ENCODE assay signal across 21 mouse cellular contexts in the genomic region with DNA sequence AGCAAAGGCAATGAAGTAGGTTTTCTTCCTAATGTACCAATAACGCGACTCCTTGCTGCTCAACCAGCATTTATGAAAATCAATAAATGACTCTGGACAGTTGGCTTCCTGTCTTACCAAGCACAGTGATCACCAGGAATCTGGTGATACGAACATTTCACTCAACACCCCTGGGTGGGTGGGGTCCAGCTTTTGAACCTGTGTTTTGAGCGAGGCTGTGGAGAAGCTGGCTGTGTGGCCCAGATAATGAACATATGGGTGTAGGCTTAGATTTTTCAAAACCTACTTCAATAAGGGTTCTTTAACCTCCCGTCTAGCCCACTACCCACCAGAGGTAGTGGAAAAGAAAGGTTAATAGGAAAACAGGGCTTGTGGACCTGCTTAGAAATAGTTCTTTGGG. TPM values are rescaled to one million over a fixed set of nuclear protein-coding genes. Genes with fewer than 3 reads are reported as not detected.
DNase-seq lines count a peak whose midpoint lies in the region; ATAC-seq and TF ChIP-seq lines count a peak whose summit lies in the region.
"Had no signal": no experiment of that assay in that cellular context is flagged by ENCODE, and none has a peak within 500 bp of the region (broad histone marks: within the 10 kb centered on the region; RNA-seq: fewer than 3 reads in every experiment).

No protein-coding gene starts in this region.

- H3K9ac ChIP-seq in MEL (ENCODE audit: control insufficient read depth, low read depth, low read length, poor library complexity, severe bottlenecking), result no peak overlapping the region
- H3K9ac ChIP-seq in liver, embryonic 11.5 days (ENCODE audit: low read depth, low read length), result no peak overlapping the region
- peak overlapping the region; percentile 25; the same call in 1 of the 2 replicates for H3K9ac ChIP-seq in liver, embryonic 15.5 days
- H3K9ac ChIP-seq: embryonic facial prominence, embryonic 12.5 days; heart, embryonic 13.5 days; hindbrain, embryonic 13.5 days had no signal

- no peak for TF ChIP-seq RAD21 in MEL (IDR thresholded peaks at IDR 0.05; ENCODE audit: low read depth, low read length)

- H3K36me3 ChIP-seq in MEL (ENCODE audit: control insufficient read depth in 1 of 2, insufficient read depth in 2 of 2, low read length in 2 of 2), result peaks cover 0 to 4% of the 10 kb centered on the region in 2 experiments; a peak in 1 of 4 replicates
- no peaks in the 10 kb centered on the region for H3K36me3 ChIP-seq in liver, embryonic 11.5 days (ENCODE audit: control insufficient read depth, insufficient read depth, low read length)
- H3K36me3 ChIP-seq in liver, embryonic 15.5 days (replicated peaks), result no peaks in the 10 kb centered on the region
- H3K36me3 ChIP-seq: embryonic facial prominence, embryonic 12.5 days; forebrain, embryonic 10.5 days; heart, embryonic 13.5 days; hindbrain, embryonic 13.5 days had no signal

- no peaks in the 10 kb centered on the region for H3K27me3 ChIP-seq in MEL (ENCODE audit: control insufficient read depth in 1 of 2, insufficient read depth in 2 of 2, low read length in 2 of 2)
- no peaks in the 10 kb centered on the region for H3K27me3 ChIP-seq in liver, embryonic 11.5 days (replicated peaks; ENCODE audit: control insufficient read depth, insufficient read depth, low read length)
- H3K27me3 ChIP-seq in liver, embryonic 15.5 days, result no peaks in the 10 kb centered on the region; the same call in 1 of the 2 replicates
- H3K27me3 ChIP-seq: embryonic facial prominence, embryonic 12.5 days; heart, embryonic 13.5 days had no signal

- peak; percentile 29 for DNase-seq in MEL (ENCODE audit: low read depth, low spot score)
- peak; percentile 63 for DNase-seq in c-Kit-negative CD71-positive TER-119-positive erythroid progenitor cells, embryonic 14.5 days (ENCODE audit: low read depth, low spot score)
- no peak for DNase-seq in liver, embryonic 11.5 days (ENCODE audit: low spot score)
- no peak for DNase-seq in cerebellum, postnatal 10 days
- DNase-seq in spleen, adult 18-20 months, result no peak
- no peak for DNase-seq in kidney, adult 9 months
- DNase-seq: adrenal gland, adult 8-10 months; adrenal gland, postnatal 36 days; cerebellum, adult 18-20 months; cerebellum, adult 9-11 months; gastrocnemius, postnatal 36 days; heart, adult 18-20 months; heart, postnatal 36 days; kidney, adult 11 months had no signal

- H3K4me3 ChIP-seq in MEL (ENCODE audit: control insufficient read depth in 1 of 2, insufficient read depth in 1 of 2, low read depth in 2 of 2, low read length in 2 of 2), result no peak overlapping the region
- H3K4me3 ChIP-seq in liver, embryonic 11.5 days (ENCODE audit: low read depth, low read length), result no peak overlapping the region
- no peak overlapping the region for H3K4me3 ChIP-seq in liver, embryonic 15.5 days (replicated peaks)
- H3K4me3 ChIP-seq: embryonic facial prominence, embryonic 12.5 days; forebrain, embryonic 10.5 days; heart, embryonic 13.5 days; hindbrain, embryonic 13.5 days had no signal

- no peak for TF ChIP-seq CTCF in MEL (IDR thresholded peaks at IDR 0.05 in 2 of 3, conservative IDR thresholded peaks at IDR 0.05 in 1 of 3; ENCODE audit: control insufficient read depth in 1 of 3, insufficient read depth in 1 of 3, low read depth in 2 of 3, low read length in 3 of 3, poor library complexity in 1 of 3, severe bottlenecking in 1 of 3)

- ATAC-seq in liver, embryonic 11.5 days (replicated peaks; ENCODE audit: low FRiP score), result peak; percentile 57
- peak; percentile 53 for ATAC-seq in liver, embryonic 15.5 days (ENCODE audit: insufficient read depth)
- ATAC-seq: forebrain, embryonic 14.5 days; hindbrain, postnatal 0 days had no signal

- no peaks in the 10 kb centered on the region for H3K4me1 ChIP-seq in MEL (ENCODE audit: control insufficient read depth in 1 of 2, insufficient read depth in 2 of 2, low read length in 2 of 2)
- peaks cover 19% of the 10 kb centered on the region for H3K4me1 ChIP-seq in liver, embryonic 11.5 days (replicated peaks; ENCODE audit: control insufficient read depth, insufficient read depth, low read length)
- H3K4me1 ChIP-seq in liver, embryonic 15.5 days (replicated peaks), result peaks cover 75% of the 10 kb centered on the region
- H3K4me1 ChIP-seq: embryonic facial prominence, embryonic 12.5 days had no signal

- TF ChIP-seq EP300 in MEL (IDR thresholded peaks at IDR 0.05; ENCODE audit: low read depth in 1 of 2, low read length in 2 of 2), result no peak

- H3K27ac ChIP-seq in MEL (ENCODE audit: control insufficient read depth, low read depth, low read length), result no peak overlapping the region
- H3K27ac ChIP-seq in liver, embryonic 11.5 days (ENCODE audit: low read depth, low read length), result peak overlapping the region; percentile 63
- peak overlapping the region; percentile 87 for H3K27ac ChIP-seq in liver, embryonic 15.5 days (replicated peaks)
- H3K27ac ChIP-seq: embryonic facial prominence, embryonic 12.5 days; forebrain, embryonic 10.5 days; heart, embryonic 13.5 days; hindbrain, embryonic 13.5 days; hindbrain, postnatal 0 days had no signal

- no peaks in the 10 kb centered on the region for H3K79me2 ChIP-seq in MEL (ENCODE audit: control insufficient read depth, insufficient read depth, low read length, poor library complexity)

- no peaks in the 10 kb centered on the region for H3K9me3 ChIP-seq in MEL (replicated peaks; ENCODE audit: insufficient read depth, low read length)
- no peaks in the 10 kb centered on the region for H3K9me3 ChIP-seq in liver, embryonic 11.5 days (ENCODE audit: control insufficient read depth, low read length)
- peaks cover 6% of the 10 kb centered on the region; the same call in 1 of the 2 replicates for H3K9me3 ChIP-seq in liver, embryonic 15.5 days (replicated peaks)
- H3K9me3 ChIP-seq: forebrain, embryonic 10.5 days; hindbrain, embryonic 13.5 days had no signal

- TF ChIP-seq POLR2A in MEL (IDR thresholded peaks at IDR 0.05; ENCODE audit: control insufficient read depth in 1 of 2, insufficient read depth in 1 of 2, low read depth in 1 of 2, low read length in 2 of 2, poor library complexity in 1 of 2), result no peak

- peak overlapping the region; percentile 33 for H3K4me2 ChIP-seq in liver, embryonic 11.5 days
- H3K4me2 ChIP-seq in liver, embryonic 15.5 days, result peak overlapping the region; percentile 53
- H3K4me2 ChIP-seq: embryonic facial prominence, embryonic 12.5 days; heart, embryonic 13.5 days; hindbrain, embryonic 13.5 days had no signal

- 60% methylated on average over 5 of the region's 5 CpGs for WGBS in liver, embryonic 11.5 days
- 39% methylated on average over 5 of the region's 5 CpGs for WGBS in liver, embryonic 15.5 days (ENCODE audit: insufficient replicate concordance)

TF ChIP-seq in MEL, 35 proteins besides CTCF, POLR2A, EP300 and RAD21:
- TF ChIP-seq ZKSCAN1 (IDR thresholded peaks at IDR 0.05; ENCODE audit: low read depth, low read length), result no peak
- TF ChIP-seq BHLHE40 (IDR thresholded peaks at IDR 0.05; ENCODE audit: borderline replicate concordance, low read depth, low read length), result no peak
- TF ChIP-seq MYB (IDR thresholded peaks at IDR 0.05; ENCODE audit: low read depth, low read length), result no peak
- TF ChIP-seq SMC3 (IDR thresholded peaks at IDR 0.05; ENCODE audit: low read depth, low read length), result no peak
- TF ChIP-seq CHD2 (IDR thresholded peaks at IDR 0.05; ENCODE audit: low read length), result no peak

RNA-seq across cellular contexts. Expression of a gene that starts 4.5 kb away (rescaled TPM):
- total RNA-seq in MEL (2012; rRNA removed), result 60.9 and 64.2 TPM in 2 replicates
- polyA plus RNA-seq in MEL (2012; ENCODE audit: insufficient read depth in 1 of 2, insufficient read length in 2 of 2, low read depth in 1 of 2, low replicate concordance in 2 of 2, missing spikeins in 1 of 2), result 100 to 1,000 TPM in 1 of 2 experiments, not detected in 1; 130 TPM
- polyA plus RNA-seq in liver, embryonic 11.5 days (2014; fragmentation: Nextera tagmentation; extraction: Ambion mirVana), result 200 and 221 TPM in 2 replicates
- 265 and 273 TPM in 2 replicates for polyA plus RNA-seq in liver, embryonic 15.5 days (2015; fragmentation: Nextera tagmentation; extraction: Ambion mirVana)

Comparison
In these comparisons a context has a peak if more than half of its experiments do, and no peak if none do; other contexts are left out.
1. DNase-seq: peak in MEL (single experiment) and c-Kit-negative CD71-positive TER-119-positive erythroid progenitor cells, embryonic 14.5 days (single experiment); none in liver, embryonic 11.5 days (single experiment), cerebellum, postnatal 10 days (0 of 2), spleen, adult 18-20 months (0 of 2) and kidney, adult 9 months (single experiment).